Mouse (Mus musculus): ENCODE results near the gene Psmd7.

Psmd7 gene

GRCm38 (mm10) chr8:107577640-107578039 is 10.6 kb downstream of the Psmd7 start:
- no peak for DNase-seq

GRCm38 (mm10) chr8:107576702-107577101 is 11.6 kb downstream of the Psmd7 start:
- peak; percentile 38 to 56 for DNase-seq

DNA sequence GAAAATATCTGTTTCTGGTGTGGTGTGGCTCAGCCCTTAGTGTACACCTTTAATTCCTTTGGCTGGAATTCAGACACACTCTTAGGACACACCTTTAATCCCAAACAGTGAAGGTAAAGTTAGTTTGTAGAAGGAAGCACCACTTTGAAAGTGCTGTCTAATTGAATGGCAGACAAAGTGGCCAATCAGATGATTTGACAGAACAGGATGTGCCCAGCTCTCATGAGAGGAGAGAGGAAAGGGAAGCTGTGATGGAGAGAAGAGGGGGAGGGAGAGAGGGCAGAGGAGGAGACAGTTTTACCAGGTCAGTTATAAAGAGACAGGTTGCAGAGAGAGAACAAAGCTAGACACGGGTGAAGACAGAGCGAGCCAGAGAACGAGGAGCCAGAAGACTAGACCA is 13.5 kb downstream of the Psmd7 start:
- DNase-seq = no peak

DNA sequence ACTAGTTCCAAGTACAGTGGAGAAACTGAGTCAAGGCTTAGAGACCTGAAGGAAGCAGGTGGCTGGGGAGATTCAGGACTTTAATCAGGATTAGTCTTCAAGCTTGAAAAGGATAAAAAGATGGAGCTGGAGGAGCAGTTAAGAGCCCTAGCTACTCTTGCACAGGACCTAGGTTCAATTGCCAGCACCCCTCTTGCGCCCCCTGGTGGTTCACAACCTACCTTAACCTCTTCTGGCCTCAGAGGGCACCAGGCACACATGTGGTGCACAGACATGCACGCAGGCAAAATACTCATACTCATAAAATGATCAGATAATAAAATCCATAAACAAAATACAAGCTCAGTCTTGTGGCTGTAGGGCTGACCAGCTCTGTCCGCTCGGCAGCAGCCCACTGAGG is 15.8 kb downstream of the Psmd7 start:
- DNase-seq = peak; percentile 17 to 21

GRCm38 (mm10) chr8:107571486-107572135 is 16.7 kb downstream of the Psmd7 start:
- DNase-seq = no peak

- DNase-seq = no peak
Observed at GRCm38 (mm10) chr8:107571046-107571445, 17.2 kb downstream of the Psmd7 start.

DNA sequence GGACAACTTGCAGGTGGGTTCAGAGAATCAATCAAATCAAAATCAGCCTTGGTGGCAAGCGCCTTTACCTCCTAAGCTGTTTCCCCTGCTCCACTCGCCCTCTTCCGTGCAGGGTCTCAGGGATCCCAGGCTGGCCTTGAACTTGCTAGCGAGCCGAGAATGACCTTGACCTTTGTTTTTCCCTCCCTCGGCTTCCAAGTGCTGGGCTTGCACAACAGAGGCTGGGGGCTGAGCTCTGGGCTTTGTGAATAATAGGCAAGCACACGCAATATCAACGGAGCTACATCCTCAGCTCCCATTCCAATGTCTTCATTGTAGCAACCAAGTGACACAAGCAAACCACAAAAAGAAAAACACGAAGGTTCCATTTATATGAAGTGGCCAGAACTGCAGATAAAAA is 26.1 kb downstream of the Psmd7 start:
- DNase-seq = no peak

GRCm38 (mm10) chr8:107560820-107561536 is 27.3 kb downstream of the Psmd7 start:
- no peak for DNase-seq

- DNase-seq = no peak
Observed at GRCm38 (mm10) chr8:107556511-107556936, 31.7 kb downstream of the Psmd7 start.

DNA sequence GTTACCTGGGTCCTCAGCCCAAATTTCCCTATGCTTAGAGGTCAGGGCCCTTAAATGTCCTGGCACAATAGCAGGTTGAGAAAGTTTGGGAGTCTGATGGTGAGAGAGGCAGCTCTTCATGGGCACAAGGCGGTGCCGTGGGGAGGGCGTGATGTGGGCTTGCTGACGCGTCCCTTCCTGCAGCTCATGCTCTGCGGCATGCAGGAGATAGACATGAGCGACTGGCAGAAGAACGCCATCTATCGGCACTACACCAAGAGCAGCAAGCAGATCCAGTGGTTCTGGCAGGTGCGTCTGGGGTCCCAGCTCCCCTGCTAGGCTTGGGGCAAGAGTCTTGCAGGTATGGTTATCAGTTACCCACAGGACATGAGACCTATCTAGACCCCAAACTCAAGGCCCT is 33.0 kb downstream of the Psmd7 start:
- DNase-seq = no peak

DNA sequence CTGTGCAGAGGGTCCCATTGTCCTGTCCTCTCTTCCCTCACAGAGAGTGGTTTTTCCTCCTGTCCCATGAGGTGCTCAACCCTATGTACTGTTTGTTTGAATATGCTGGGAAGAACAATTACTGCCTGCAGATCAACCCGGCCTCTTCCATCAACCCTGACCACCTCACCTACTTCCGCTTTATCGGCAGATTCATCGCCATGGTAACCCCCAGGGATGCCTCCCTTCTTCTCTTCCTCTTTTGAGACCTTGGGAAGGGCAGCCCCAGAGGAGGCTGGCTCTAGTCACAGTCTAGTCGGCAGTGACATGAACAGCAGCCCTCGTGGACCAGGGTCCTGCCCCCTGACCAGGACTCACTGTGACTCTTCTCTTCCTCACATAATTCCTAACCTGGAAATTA is 36.0 kb downstream of the Psmd7 start:
- no peak for DNase-seq

GRCm38 (mm10) chr8:107546817-107547216 is 41.4 kb downstream of the Psmd7 start:
- DNase-seq = no peak

DNA sequence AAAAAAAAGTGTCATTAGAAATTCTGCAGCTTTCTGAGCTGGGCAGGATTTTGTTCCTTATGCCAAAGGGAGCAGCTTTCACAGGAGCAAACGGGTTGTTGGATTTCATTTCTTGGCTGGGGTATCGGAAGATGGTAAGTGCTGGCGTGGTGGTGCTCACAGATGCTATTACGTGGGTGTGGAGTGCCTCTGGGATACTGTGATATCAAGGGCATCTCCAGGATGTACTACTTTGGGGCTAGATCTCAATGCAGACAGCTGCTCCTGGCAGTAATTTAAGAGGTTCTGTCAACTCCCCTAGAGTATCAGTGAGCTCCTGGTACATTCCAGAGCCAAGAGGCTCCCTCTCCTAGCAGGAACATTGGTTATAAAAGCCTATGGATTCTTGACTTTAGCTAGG is 42.1 kb downstream of the Psmd7 start:
- no peak for DNase-seq

DNA sequence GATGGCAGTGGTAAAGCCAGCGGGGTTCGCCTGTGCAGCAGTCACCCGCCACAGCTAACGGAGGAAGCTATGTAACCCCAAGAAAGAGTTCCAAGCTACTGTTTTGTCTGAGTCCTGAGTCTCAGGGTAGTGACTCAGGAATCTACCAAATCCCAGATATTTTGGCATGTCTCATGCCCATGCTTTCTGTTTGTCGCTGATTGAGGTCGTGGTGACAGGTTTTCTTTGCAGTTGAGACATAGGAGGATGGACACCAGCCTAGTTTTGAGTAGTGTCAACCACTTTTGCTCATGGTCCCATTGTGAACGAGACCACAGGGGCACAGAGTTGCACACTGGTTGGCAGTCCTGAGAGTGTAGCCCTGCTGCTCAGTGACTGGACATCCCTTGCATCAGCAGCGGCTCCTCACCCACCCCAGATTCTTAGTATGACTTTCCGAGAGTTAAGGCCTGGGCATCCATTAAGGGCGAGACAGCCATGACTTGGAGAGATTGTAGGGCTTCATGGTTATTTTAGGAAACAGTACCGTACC is 42.6 kb downstream of the Psmd7 start:
- DNase-seq = no peak

DNA sequence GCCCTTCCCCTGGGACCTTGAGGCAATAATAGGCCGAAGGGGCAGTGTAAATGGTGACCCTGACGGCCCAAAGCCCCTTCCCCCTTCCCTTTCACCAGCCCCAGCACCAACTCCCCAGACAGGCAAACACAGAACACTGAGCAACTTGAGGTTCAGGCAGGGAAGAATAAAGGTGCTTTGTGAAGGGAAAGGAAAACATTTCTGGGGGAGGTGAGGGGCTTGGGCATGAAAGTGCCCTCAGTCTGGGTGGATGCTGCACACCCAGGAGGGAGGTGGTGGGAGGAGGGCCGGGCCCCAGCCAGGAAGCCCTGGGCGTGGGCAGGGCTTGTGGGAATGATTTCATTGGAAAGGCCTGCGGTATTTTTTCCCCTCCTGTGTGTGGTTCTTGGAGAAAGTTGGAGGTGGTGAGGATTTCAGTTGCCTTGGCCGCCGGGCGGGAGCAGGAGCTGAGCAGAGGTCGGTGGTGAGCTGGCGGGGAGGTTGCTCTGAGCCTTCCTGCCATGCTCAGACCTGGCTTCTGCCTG is 43.6 kb downstream of the Psmd7 start:
- DNase-seq = no peak

DNA sequence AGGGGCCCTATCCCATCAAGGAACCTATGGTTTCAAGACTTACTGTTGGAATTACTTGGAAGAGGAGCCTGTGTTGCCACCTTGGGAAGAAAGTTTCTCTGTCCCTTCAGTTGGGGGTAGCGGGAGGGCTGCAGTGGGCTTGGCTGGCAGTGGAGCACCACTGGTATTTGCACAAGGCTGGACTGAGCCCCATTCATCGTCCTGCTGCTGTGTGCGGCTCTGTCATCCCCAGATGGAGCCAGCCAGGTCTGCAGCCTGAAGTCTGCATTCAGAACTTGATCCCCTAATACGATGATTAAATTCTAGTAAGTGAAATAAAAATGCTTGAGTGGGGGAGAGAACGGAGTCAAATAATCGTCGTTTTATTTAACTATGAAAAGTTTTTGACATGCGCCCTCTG is 44.1 kb downstream of the Psmd7 start:
- DNase-seq = no peak

- DNase-seq = no peak
Observed at GRCm38 (mm10) chr8:107543714-107544113, 44.5 kb downstream of the Psmd7 start.

- no peak for DNase-seq
Observed at GRCm38 (mm10) chr8:107542151-107542550, 46.1 kb downstream of the Psmd7 start.

GRCm38 (mm10) chr8:107541369-107541768 is 46.9 kb downstream of the Psmd7 start:
- no peak for DNase-seq

- no peak for DNase-seq
Observed at GRCm38 (mm10) chr8:107540623-107541022, 47.6 kb downstream of the Psmd7 start.

GRCm38 (mm10) chr8:107537472-107537871 is 50.8 kb downstream of the Psmd7 start:
- no peak for DNase-seq

All from thymus, adult 18-20 months (tissue).